Mouse (Mus musculus) ES-E14 (cell line): ENCODE data around the gene Sypl2.

Source experiments
- CHD2 ChIP-seq: IDR thresholded peaks from 2 replicates; pipeline ENCODE4 v1.6.1; 2014; ENCODE audit warnings: mild to moderate bottlenecking, low read depth, low read length, inconsistent platforms
- HCFC1 ChIP-seq: IDR thresholded peaks from 2 replicates; pipeline ENCODE4 v1.6.1; 2012; ENCODE audit warnings: low read length, inconsistent platforms, borderline replicate concordance; ENCODE audit not compliant: insufficient read depth
- ZNF384 ChIP-seq: IDR thresholded peaks from 2 replicates; pipeline ENCODE4 v1.6.1; 2012; ENCODE audit warnings: low read depth, low read length, inconsistent platforms

DNA sequence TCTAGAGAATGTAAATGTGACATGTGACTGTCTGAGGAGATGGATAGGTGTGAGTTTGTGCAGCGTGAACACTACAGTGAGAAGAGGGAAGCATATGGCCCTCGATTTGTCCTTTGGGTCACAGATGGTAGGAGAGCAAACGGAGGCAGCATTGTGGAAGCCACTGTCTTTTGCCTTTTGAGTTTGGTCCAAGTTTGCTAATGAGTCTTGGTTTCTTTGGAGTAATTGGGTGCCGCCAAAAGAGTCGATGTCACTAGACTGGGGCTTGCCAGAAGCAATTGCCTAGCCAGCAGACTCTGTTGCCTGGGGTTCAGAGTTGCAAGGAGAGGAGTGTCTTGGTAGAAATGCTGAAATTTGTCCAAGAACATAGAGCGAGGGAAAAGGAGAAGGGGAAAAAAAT, 14.6 kb downstream of the Sypl2 start:
- TF ChIP-seq ZNF384 (no peak), CHD2 (no peak), HCFC1 (no peak)
